Mouse (Mus musculus) lung, postnatal 14 days (tissue): ENCODE measurements around the gene Fam102b.
A peak's percentile ranks its signal among the peaks of the same experiment; 100 is the strongest.

Experiments used
- DNase-seq: peaks from one replicate; pipeline ENCODE4 v3.0.0; 2021

The Fam102b gene

GRCm38 (mm10) chr3:109027515-109027987 is at the start of gene Fam102b:
Gene Fam102b (minus strand): TSS chr3:109027607.
- DNase-seq: peak; percentile 90

- DNase-seq: peak; percentile 42
These were observed 35.6 kb upstream of the Fam102b start for GRCm38 (mm10) chr3:109062989-109063388.

GRCm38 (mm10) chr3:109062391-109062790 is 35.0 kb upstream of the Fam102b start:
- no peak for DNase-seq

- DNase-seq: no peak
These were observed 32.5 kb upstream of the Fam102b start for GRCm38 (mm10) chr3:109059903-109060302.

- DNase-seq: no peak
These were observed 24.5 kb upstream of the Fam102b start for GRCm38 (mm10) chr3:109051946-109052331.

- DNase-seq: peak; percentile 26
These were observed 23.9 kb upstream of the Fam102b start for GRCm38 (mm10) chr3:109051056-109051945.

GRCm38 (mm10) chr3:109047707-109048283 is 20.4 kb upstream of the Fam102b start:
- DNase-seq: no peak

- no peak for DNase-seq
These were observed 19.0 kb upstream of the Fam102b start for GRCm38 (mm10) chr3:109046428-109046827.

GRCm38 (mm10) chr3:109043395-109043794 is 16.0 kb upstream of the Fam102b start:
- DNase-seq: no peak

GRCm38 (mm10) chr3:109040908-109041307 is 13.5 kb upstream of the Fam102b start:
- DNase-seq: no peak

- no peak for DNase-seq
These were observed 7.0 kb upstream of the Fam102b start for GRCm38 (mm10) chr3:109034411-109034810.

- DNase-seq: no peak
These were observed 4.9 kb upstream of the Fam102b start for GRCm38 (mm10) chr3:109032306-109032705.

GRCm38 (mm10) chr3:109031626-109032025 is 4.2 kb upstream of the Fam102b start:
- DNase-seq: no peak

- DNase-seq: peak; percentile 28
These were observed 3.4 kb upstream of the Fam102b start for GRCm38 (mm10) chr3:109030817-109031216.

- no peak for DNase-seq
These were observed 2.3 kb upstream of the Fam102b start for GRCm38 (mm10) chr3:109029661-109030060.

- peak; percentile 39 for DNase-seq
These were observed 376 bp downstream of the Fam102b start for GRCm38 (mm10) chr3:109026991-109027470.

- DNase-seq: peak; percentile 27
These were observed 881 bp downstream of the Fam102b start for GRCm38 (mm10) chr3:109026462-109026990.

- DNase-seq: peak; percentile 89
These were observed 1.8 kb downstream of the Fam102b start for GRCm38 (mm10) chr3:109025579-109025978.

GRCm38 (mm10) chr3:109023066-109023465 is 4.3 kb downstream of the Fam102b start:
- no peak for DNase-seq

GRCm38 (mm10) chr3:109021720-109022516 is 5.5 kb downstream of the Fam102b start:
- peak; percentile 14 for DNase-seq

- no peak for DNase-seq
These were observed 9.1 kb downstream of the Fam102b start for GRCm38 (mm10) chr3:109018336-109018735.

GRCm38 (mm10) chr3:109012595-109012994 is 14.8 kb downstream of the Fam102b start:
- no peak for DNase-seq
